Mouse (Mus musculus): ENCODE measurements at regions not wholly inside any gene's neighbourhood (a gene's known extent, or its start where the extent isn't known, plus 50 kb on each side); places are given as distances from the start of the nearest gene placed in this dataset.

DNA sequence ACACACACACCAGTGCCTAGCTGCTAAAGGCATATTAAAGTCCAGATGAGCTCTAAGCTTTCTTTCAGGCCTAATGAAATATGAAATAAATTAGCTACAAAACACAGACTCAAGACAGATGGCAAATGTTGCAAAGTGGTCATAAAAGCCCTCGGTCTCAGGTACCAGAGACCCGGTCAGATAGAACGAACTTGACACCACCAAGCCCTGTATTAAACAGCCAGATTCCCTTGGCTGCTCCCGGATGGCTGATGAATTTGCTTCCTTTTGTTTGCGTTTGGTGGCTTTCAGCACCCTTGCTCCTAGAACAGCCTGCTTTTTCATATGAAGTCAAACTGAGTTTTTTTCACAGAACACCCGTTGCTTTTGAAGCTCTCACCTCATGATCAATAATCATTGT, 51.5 kb upstream of the Daam1 start:
- no peak for DNase-seq (ENCODE audit: low spot score in 2 of 2)

Data from frontal cortex, postnatal 36 days (tissue).